Mouse (Mus musculus): ENCODE measurements around the gene Gpx3.

DNA sequence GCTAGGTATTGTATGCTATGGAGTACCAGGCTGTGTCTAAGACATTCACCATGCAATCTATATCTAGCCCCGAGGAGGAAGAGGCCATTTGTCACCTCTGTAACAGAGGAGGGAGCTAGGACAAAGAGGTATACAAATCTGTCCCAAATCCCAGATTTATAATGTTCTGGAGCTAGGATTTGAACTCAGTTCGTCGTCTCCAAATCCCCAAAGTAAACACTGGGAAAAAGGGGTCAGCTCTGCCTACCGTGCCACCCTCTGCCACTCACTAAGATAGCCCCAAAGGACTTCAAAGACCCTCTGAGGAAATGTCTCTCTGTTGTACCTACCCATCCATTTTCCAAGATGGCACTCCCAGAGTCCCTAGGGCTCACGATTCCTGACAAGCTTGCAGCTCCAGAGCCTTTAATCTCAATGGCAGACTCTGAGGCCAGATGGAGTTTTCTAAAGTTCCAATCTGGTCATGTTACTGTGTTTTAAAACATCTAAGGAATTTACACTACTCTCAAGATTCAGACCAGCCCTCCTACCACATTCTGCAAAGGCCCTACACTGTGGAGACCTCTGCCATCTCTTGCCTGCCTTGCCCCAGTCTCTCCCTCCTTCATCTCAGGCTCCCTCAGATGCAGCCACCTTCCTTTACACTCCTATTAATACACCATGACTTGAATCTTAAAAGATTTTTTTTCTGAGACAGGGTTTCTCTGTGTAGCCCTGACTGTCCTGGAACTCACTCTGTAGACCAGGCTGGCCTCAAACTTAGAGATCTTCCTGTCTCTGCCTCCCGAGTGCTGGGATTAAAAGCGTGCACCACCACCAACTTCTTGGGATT is 9.6 kb downstream of the Gpx3 start:
- TF ChIP-seq POLR2A (IDR thresholded peaks at IDR 0.05; ENCODE audit: extremely low read depth, insufficient read depth, low read length) (no peak), CTCF (IDR thresholded peaks at IDR 0.05; ENCODE audit: low read depth, low read length) (no peak)
